Mouse (Mus musculus) CH12.LX (cell line): ENCODE measurements around the gene Dnase1l2. TPM values are rescaled to one million over a fixed set of nuclear protein-coding genes. Genes with fewer than 3 reads are reported as not detected.

Experiments
- DNase-seq: peaks from one replicate; pipeline ENCODE4 v3.0.0-alpha.2; 2013; ENCODE audit errors: extremely low read depth
- H3K27ac ChIP-seq: 2 replicates; pipeline ENCODE4 v1.5.1; 2012; ENCODE audit warnings: low read depth, mild to moderate bottlenecking, control low read depth, moderate library complexity; ENCODE audit not compliant: insufficient read depth
- H3K27me3 ChIP-seq: replicated peaks from 2 replicates; pipeline ENCODE3; 2012; ENCODE audit warnings: inconsistent platforms
- H3K36me3 ChIP-seq, 2 experiments: replicated peaks in 1 of 2; 2 replicates each; pipeline versions ENCODE3 to v1.6.1; 2012; ENCODE audit warnings: inconsistent platforms in 1 of 2, low read length in 1 of 2, mild to moderate bottlenecking in 1 of 2, mixed read lengths in 1 of 2, moderate library complexity in 1 of 2; ENCODE audit not compliant: control insufficient read depth in 1 of 2, insufficient read depth in 1 of 2
- H3K4me1 ChIP-seq, 2 experiments: 2 replicates each; pipeline ENCODE4 v1.6.1; 2012; ENCODE audit warnings: inconsistent platforms in 1 of 2, moderate library complexity in 1 of 2; ENCODE audit not compliant: insufficient read depth in 2 of 2, control insufficient read depth in 1 of 2
- H3K4me2 ChIP-seq: 2 replicates; pipeline ENCODE4 v1.6.1; 2012; ENCODE audit warnings: low read depth, mild to moderate bottlenecking, control low read depth; ENCODE audit not compliant: poor library complexity, insufficient read depth, severe bottlenecking
- H3K4me3 ChIP-seq, 3 experiments: fragments of 150-350 bp in 1 of 3; sonication (generic) in 1 of 3; replicated peaks in 1 of 3; 2 replicates each; pipeline versions ENCODE3 to v1.5.1; 2011 to 2012; ENCODE audit warnings: low read depth in 2 of 3, low read length in 2 of 3, mild to moderate bottlenecking in 2 of 3, moderate library complexity in 2 of 3, control low read depth in 1 of 3, improper control_type of control experiment in 1 of 3, inconsistent platforms in 1 of 3, mixed read lengths in 1 of 3; ENCODE audit not compliant: poor library complexity in 1 of 3
- H3K79me2 ChIP-seq: replicated peaks from 2 replicates; pipeline ENCODE4 v1.6.1; 2012; ENCODE audit warnings: mild to moderate bottlenecking, moderate library complexity; ENCODE audit not compliant: control insufficient read depth, poor library complexity, insufficient read depth, severe bottlenecking; ENCODE audit errors: extremely low read depth
- H3K9ac ChIP-seq: 2 replicates; pipeline ENCODE4 v1.6.1; 2012; ENCODE audit warnings: low read depth, mild to moderate bottlenecking, control low read depth, moderate library complexity; ENCODE audit not compliant: insufficient read depth
- H3K9me3 ChIP-seq: replicated peaks from 2 replicates; pipeline ENCODE3; 2012; ENCODE audit warnings: low read length, inconsistent platforms, mixed read lengths
- BHLHE40 ChIP-seq: IDR thresholded peaks from 2 replicates; pipeline ENCODE4 v1.6.1; 2011; ENCODE audit warnings: mild to moderate bottlenecking, low read depth, low read length, improper control_type of control experiment
- CHD1 ChIP-seq: IDR thresholded peaks from 2 replicates; pipeline ENCODE4 v1.6.1; 2012; ENCODE audit warnings: low read depth, low read length, improper control_type of control experiment, inconsistent platforms
- ETS1 ChIP-seq: conservative IDR thresholded peaks from 2 replicates; pipeline ENCODE4 v1.6.1; 2012; ENCODE audit warnings: low read depth, mild to moderate bottlenecking, inconsistent platforms, low read length, improper control_type of control experiment, moderate library complexity
- GABPA ChIP-seq: IDR thresholded peaks from 2 replicates; pipeline ENCODE4 v1.6.1; 2012; ENCODE audit warnings: low read depth, low read length, improper control_type of control experiment, inconsistent platforms; ENCODE audit not compliant: insufficient replicate concordance
- JUND ChIP-seq: conservative IDR thresholded peaks from 2 replicates; pipeline ENCODE4 v1.6.1; 2011; ENCODE audit warnings: low read depth, low read length, improper control_type of control experiment
- KAT2A ChIP-seq: IDR thresholded peaks from 2 replicates; pipeline ENCODE4 v1.6.1; 2012; ENCODE audit warnings: low read length, improper control_type of control experiment, inconsistent platforms; ENCODE audit not compliant: insufficient replicate concordance
- MEF2A ChIP-seq: IDR thresholded peaks from 2 replicates; pipeline ENCODE4 v1.6.1; 2014; ENCODE audit warnings: low read depth, mild to moderate bottlenecking, inconsistent platforms, low read length, improper control_type of control experiment, borderline replicate concordance
- MXI1 ChIP-seq: IDR thresholded peaks from 2 replicates; pipeline ENCODE4 v1.6.1; 2011; ENCODE audit warnings: mild to moderate bottlenecking, low read depth, low read length, improper control_type of control experiment
- MYC ChIP-seq: IDR thresholded peaks from 2 replicates; pipeline ENCODE4 v1.6.1; 2011; ENCODE audit warnings: low read depth, mild to moderate bottlenecking, improper control_type of control experiment, low read length
- NELFE ChIP-seq: IDR thresholded peaks from 2 replicates; pipeline ENCODE4 v1.6.1; 2011; ENCODE audit warnings: low read depth, low read length, improper control_type of control experiment
- SIN3A ChIP-seq: IDR thresholded peaks from 2 replicates; pipeline ENCODE4 v1.6.1; 2012; ENCODE audit warnings: low read length, improper control_type of control experiment, inconsistent platforms
- ZNF384 ChIP-seq: IDR thresholded peaks from 2 replicates; pipeline ENCODE4 v1.6.1; 2012; ENCODE audit warnings: low read depth, low read length, improper control_type of control experiment, inconsistent platforms
- dilution Hi-C: fragments of 300-500 bp; cut with MboI; formaldehyde crosslinking; loops from 2 replicates; pipeline ENCODE4 v1.14.3; 2020; ENCODE audit warnings: low sequenced_read_pairs; ENCODE audit not compliant: extremely low pct_unique_long_range_greater_than_20kb, extremely low pct_ligation_motif_present
- in situ Hi-C: fragments of 300-500 bp; cut with MboI; formaldehyde crosslinking; loops from 3 replicates; pipeline ENCODE4 v1.14.3; 2019; ENCODE audit warnings: low sequenced_read_pairs, low pct_ligation_motif_present, low pct_unique_long_range_greater_than_20kb, mixed read lengths
- polyA plus RNA-seq: library from polyadenylated mRNA; unstranded; fragments of >175 nt; gene quantifications from 2 replicates; pipeline ENCODE4 v1.2.1, GENCODE M21; 2012; ENCODE audit warnings: low read depth; ENCODE audit not compliant: insufficient read length
- total RNA-seq, 2 experiments: library from RNA; depleted of rRNA; stranded (reverse); fragments of 300-350 nt in 1 of 2; fragments of >200 nt in 1 of 2; gene quantifications; 2 replicates each; pipeline ENCODE4 v1.2.3; 2012 to 2014

The Dnase1l2 gene
- total and polyA plus RNA-seq, 3 experiments = 0.82 to 1.5 (median 1.1) TPM

GRCm38 (mm10) chr17:24429201-24429983, 13.5 kb downstream of the Dnase1l2 start:
- in situ Hi-C loops = no loop called here
- Histone ChIP-seq H3K9ac (no peak overlapping the region), H3K36me3 (peaks cover 31 to 59% of the 10 kb centered on the region in 2 experiments), H3K9me3 (no peaks in the 10 kb centered on the region), H3K4me1 (peaks cover 0 to 23% of the 10 kb centered on the region in 2 experiments; a peak in 2 of 4 replicates), H3K27ac (no peak overlapping the region), H3K4me2 (no peak overlapping the region), H3K4me3 (no peak overlapping the region), H3K79me2 (peaks cover 3% of the 10 kb centered on the region), H3K27me3 (no peaks in the 10 kb centered on the region)
- dilution Hi-C loops = no loop called here
- no peak for TF ChIP-seq SIN3A
- no peak for DNase-seq

GRCm38 (mm10) chr17:24427170-24427557, 15.7 kb downstream of the Dnase1l2 start:
- TF ChIP-seq MEF2A (no peak), ETS1 (no peak), JUND (no peak), NELFE (no peak), CHD1 (peak; percentile 65; the same call in 1 of the 2 replicates), GABPA (no peak), KAT2A (no peak), MYC (0 out of 2 replicates have a peak, but pooled peaks have one; percentile 63), SIN3A (peak; percentile 60; the same call in 1 of the 2 replicates), ZNF384 (no peak), MXI1 (peak; percentile 75), BHLHE40 (0 out of 2 replicates have a peak, but pooled peaks have one; percentile 15)
- dilution Hi-C loops (no loop called here), in situ Hi-C loops (no loop called here)
- Histone ChIP-seq H3K9ac (peak overlapping the region; percentile 79), H3K4me2 (peak overlapping the region; percentile 72), H3K9me3 (no peaks in the 10 kb centered on the region), H3K27me3 (no peaks in the 10 kb centered on the region), H3K36me3 (peaks cover 41 to 60% of the 10 kb centered on the region in 2 experiments), H3K4me1 (peaks cover 0 to 23% of the 10 kb centered on the region in 2 experiments; a peak in 2 of 4 replicates), H3K79me2 (peaks cover 8% of the 10 kb centered on the region), H3K4me3 (peak overlapping the region; percentile 80 to 86 (median 85)), H3K27ac (no peak overlapping the region)
- DNase-seq = no peak
